Mouse (Mus musculus) ovary, postnatal 36 days (tissue): ENCODE data around the gene F2rl3.

ENCODE experiments used
- DNase-seq: peaks from one replicate; pipeline ENCODE4 v3.0.0; 2022; ENCODE audit warnings: low spot score, mixed read lengths

The F2rl3 gene

GRCm38 (mm10) chr8:72761322-72762051, at the start of gene F2rl3:
TSS of gene F2rl3 (plus strand) at chr8:72761880.
- DNase-seq = no peak

- DNase-seq = no peak
Measured at GRCm38 (mm10) chr8:72712569-72712968, 49.1 kb upstream of the F2rl3 start.

GRCm38 (mm10) chr8:72716594-72716993, 45.1 kb upstream of the F2rl3 start:
- DNase-seq = no peak

- DNase-seq = no peak
Measured at GRCm38 (mm10) chr8:72720541-72720940, 41.1 kb upstream of the F2rl3 start.

GRCm38 (mm10) chr8:72722769-72723650, 38.7 kb upstream of the F2rl3 start, which contains the start of gene Sin3b:
TSS of gene Sin3b (plus strand) at chr8:72723285.
- DNase-seq = peak; percentile 95

- peak; percentile 30 for DNase-seq
Measured at GRCm38 (mm10) chr8:72723651-72724001, 38.1 kb upstream of the F2rl3 start.

GRCm38 (mm10) chr8:72728636-72729035, 33.0 kb upstream of the F2rl3 start:
- no peak for DNase-seq

- DNase-seq = no peak
Measured at GRCm38 (mm10) chr8:72735001-72735400, 26.7 kb upstream of the F2rl3 start.

GRCm38 (mm10) chr8:72736868-72737267, 24.8 kb upstream of the F2rl3 start:
- DNase-seq = no peak

- DNase-seq = peak; percentile 29
Measured at GRCm38 (mm10) chr8:72746061-72746460, 15.6 kb upstream of the F2rl3 start.

GRCm38 (mm10) chr8:72749846-72750245, 11.8 kb upstream of the F2rl3 start:
- no peak for DNase-seq

- DNase-seq = peak; percentile 1
Measured at GRCm38 (mm10) chr8:72750266-72750665, 11.4 kb upstream of the F2rl3 start.

- peak; percentile 1 for DNase-seq
Measured at GRCm38 (mm10) chr8:72751126-72751525, 10.6 kb upstream of the F2rl3 start.

- DNase-seq = no peak
Measured at GRCm38 (mm10) chr8:72752289-72752688, 9.4 kb upstream of the F2rl3 start.

GRCm38 (mm10) chr8:72753165-72753564, 8.5 kb upstream of the F2rl3 start:
- DNase-seq = no peak

GRCm38 (mm10) chr8:72753781-72754180, 7.9 kb upstream of the F2rl3 start:
- no peak for DNase-seq

GRCm38 (mm10) chr8:72756031-72756430, 5.6 kb upstream of the F2rl3 start:
- DNase-seq = no peak

- DNase-seq = no peak
Measured at GRCm38 (mm10) chr8:72756771-72757390, 4.8 kb upstream of the F2rl3 start.

GRCm38 (mm10) chr8:72757426-72758195, 4.1 kb upstream of the F2rl3 start:
- no peak for DNase-seq

GRCm38 (mm10) chr8:72758310-72758709, 3.4 kb upstream of the F2rl3 start:
- DNase-seq = no peak

- DNase-seq = no peak
Measured at GRCm38 (mm10) chr8:72760216-72760615, 1.5 kb upstream of the F2rl3 start.

- DNase-seq = no peak
Measured at GRCm38 (mm10) chr8:72762306-72762705, 626 bp downstream of the F2rl3 start.
